Mouse (Mus musculus) yolk sac, embryonic 10.5 days (tissue): ENCODE data around the gene Praf2.

Experiments used
- DNase-seq: peaks from one replicate; pipeline ENCODE4 v3.0.0-alpha.2; 2017; ENCODE audit warnings: low spot score

Praf2 gene

DNA sequence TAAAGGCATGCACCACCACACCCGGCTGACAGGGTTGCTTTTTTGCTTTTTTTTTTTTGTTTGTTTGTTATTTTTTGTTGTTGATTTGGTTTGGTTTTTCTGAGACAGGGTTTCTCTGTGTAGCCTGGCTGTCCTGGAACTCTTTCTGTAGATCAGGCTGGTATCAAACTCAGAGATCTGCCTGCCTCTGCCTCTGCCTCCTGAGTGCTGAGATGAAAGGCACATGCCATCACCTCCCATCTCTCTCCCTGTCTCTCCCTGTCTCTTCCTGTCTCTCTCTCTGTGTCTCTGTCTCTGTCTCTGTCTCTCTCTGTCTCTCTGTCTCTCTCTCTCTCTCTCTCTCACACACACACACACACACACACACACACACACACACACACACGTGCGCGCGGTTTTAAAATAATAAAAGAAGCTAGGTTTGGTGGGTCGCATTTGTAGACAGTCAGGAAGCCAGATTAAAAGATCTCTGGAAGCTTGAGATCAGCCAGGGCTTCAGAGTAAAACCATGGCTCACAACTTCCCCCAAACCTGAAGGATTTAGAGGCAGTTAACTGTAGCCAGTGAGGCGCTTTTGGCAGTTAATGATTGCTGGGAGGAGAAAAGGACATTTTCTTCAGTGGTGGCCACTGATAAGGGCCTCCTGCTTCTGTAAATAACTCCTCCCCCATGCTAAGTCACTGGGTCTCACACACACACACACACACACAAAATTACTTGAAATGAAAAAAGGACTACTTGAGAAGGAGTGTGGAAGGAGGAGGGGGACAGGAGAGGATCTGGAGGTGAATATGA, 50.4 kb downstream of the Praf2 start:
- DNase-seq, result peak; percentile 49

DNA sequence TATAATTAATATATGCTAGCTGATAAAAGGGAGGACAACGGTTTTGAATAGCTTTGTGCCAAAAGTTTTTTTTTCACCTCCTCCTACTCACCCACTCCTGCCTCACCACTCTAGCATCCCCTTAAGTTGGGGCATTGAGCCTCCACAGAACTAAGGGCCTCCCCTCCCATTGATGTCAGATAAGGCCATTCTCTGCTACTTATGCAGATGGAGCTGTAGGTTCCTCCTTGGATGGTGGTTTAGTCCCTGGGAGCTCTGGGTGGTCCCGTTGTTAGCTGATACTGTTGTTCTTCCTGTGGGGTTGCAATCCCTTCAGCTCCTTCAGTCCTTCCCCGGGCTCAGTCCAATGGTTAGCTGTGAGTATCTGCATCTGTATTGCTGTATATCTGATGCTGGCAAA, 51.1 kb downstream of the Praf2 start:
- no peak for DNase-seq
